Mouse (Mus musculus) forebrain, embryonic 14.5 days (tissue): Measurements from ENCODE around the gene Hpgd. TPM values are rescaled to one million over a fixed set of nuclear protein-coding genes. Genes with fewer than 3 reads are reported as not detected.

Source experiments
- ATAC-seq: fragments of 200-750 bp; cut with Nextera tagmentation; 2 replicates; pipeline ENCODE4 v1.8.0; 2017; ENCODE audit warnings: mild to moderate bottlenecking, moderate library complexity
- DNase-seq: peaks from one replicate; pipeline ENCODE4 v3.0.0-alpha.2; 2015; ENCODE audit warnings: low spot score
- H3K27ac ChIP-seq: fragments of 300-500 bp; sonication (generic); 2 replicates; pipeline ENCODE4 v1.5.1; 2014; ENCODE audit warnings: low read depth, mild to moderate bottlenecking, control low read depth, low read length, moderate library complexity
- H3K27me3 ChIP-seq: fragments of 300-500 bp; sonication (generic); replicated peaks from 2 replicates; pipeline ENCODE4 v1.6.1; 2014; ENCODE audit warnings: low read length, control low read depth, mixed read lengths; ENCODE audit not compliant: control insufficient read depth, insufficient read depth
- H3K36me3 ChIP-seq: fragments of 300-500 bp; sonication (generic); 2 replicates; pipeline ENCODE4 v1.6.1; 2014; ENCODE audit warnings: low read length, control low read depth; ENCODE audit not compliant: control insufficient read depth, insufficient read depth
- H3K4me1 ChIP-seq: fragments of 300-500 bp; sonication (generic); 2 replicates; pipeline ENCODE4 v1.6.1; 2014; ENCODE audit warnings: antibody characterized with exemption, low read length, control low read depth; ENCODE audit not compliant: control insufficient read depth, insufficient read depth
- H3K4me2 ChIP-seq: fragments of 300-500 bp; sonication (generic); 2 replicates; pipeline ENCODE4 v1.6.1; 2014; ENCODE audit warnings: mild to moderate bottlenecking, control low read depth, low read length
- H3K4me3 ChIP-seq: fragments of 300-500 bp; sonication (generic); 2 replicates; pipeline ENCODE4 v1.5.1; 2014; ENCODE audit warnings: low read depth, low read length, control low read depth
- H3K9ac ChIP-seq: fragments of 300-500 bp; sonication (generic); 2 replicates; pipeline ENCODE4 v1.6.1; 2014; ENCODE audit warnings: mild to moderate bottlenecking, low read length, control low read depth, moderate library complexity
- H3K9me3 ChIP-seq: fragments of 300-500 bp; sonication (generic); replicated peaks from 2 replicates; pipeline ENCODE4 v1.6.1; 2016; ENCODE audit warnings: low read length, control low read depth, mixed read lengths; ENCODE audit not compliant: control insufficient read depth
- WGBS: fragments of 180-500 bp; shearing (Covaris S2); extraction: QIAGEN DNeasy Blood & Tissue Kit; methylation state at CpG from one replicate; pipeline ENCODE4 v1.1.7; 2014; 5-methylcytosine and 5-hydroxymethylcytosine counted together
- polyA plus RNA-seq: library from polyadenylated mRNA; unstranded; fragments of >200 nt; fragmentation: Nextera tagmentation; extraction: Ambion mirVana; gene quantifications from 2 replicates; pipeline ENCODE4 v1.2.1, GENCODE M21; 2014

Gene Hpgd
- polyA plus RNA-seq, 1 experiment from 2014 or later = 4.7 TPM

DNA sequence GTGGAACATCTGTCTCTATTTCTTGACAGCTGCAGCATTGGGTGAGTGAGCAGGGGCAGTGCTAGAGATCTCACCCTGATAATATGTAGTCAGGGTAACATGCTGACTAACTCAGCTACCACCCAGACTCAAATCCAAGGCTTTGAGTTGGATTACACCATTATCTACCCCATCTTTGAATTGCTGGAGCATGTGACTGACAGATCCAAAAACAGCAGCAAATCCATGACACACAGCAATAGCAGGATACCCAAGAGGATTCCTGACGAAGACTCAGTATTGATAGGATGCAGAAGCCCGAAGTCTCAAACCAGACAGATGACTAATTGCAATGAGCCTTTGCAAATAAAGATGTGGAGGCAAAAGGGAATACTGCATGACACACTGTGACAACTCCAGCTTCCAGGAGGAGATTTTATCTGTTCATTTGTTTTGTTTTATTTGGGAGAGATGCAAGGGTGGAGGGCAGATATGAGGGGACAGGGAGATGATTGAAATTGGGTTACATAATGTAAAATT lies 15.8 kb upstream of the Hpgd start:
- Histone ChIP-seq H3K36me3 (no peaks in the 10 kb centered on the region), H3K4me2 (no peak overlapping the region), H3K9me3 (no peaks in the 10 kb centered on the region), H3K4me1 (no peaks in the 10 kb centered on the region), H3K9ac (no peak overlapping the region), H3K27me3 (no peaks in the 10 kb centered on the region), H3K27ac (no peak overlapping the region), H3K4me3 (no peak overlapping the region)
- 89% methylated on average over 2 of the region's 2 CpGs for WGBS
- no peak for DNase-seq
- ATAC-seq = no peak

DNA sequence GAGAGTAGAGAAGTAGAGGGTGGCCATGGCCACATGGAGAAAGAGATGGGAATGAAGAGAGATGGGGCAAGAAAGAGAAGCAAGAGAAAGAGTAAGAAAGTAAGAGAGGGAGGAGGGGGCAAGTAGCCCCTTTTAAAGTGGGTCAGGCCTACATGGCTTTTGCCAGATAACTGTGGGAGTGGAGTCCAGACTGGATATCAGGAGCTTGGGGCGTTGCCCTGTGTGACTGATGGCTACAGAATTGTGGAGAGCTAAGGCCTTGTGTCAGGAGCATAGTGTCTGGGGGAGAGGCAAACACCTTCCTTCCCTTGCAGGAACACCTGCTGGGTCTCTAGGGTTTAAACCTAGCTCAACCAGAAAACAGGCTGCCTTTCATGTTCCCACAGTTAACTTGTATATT lies 10.4 kb upstream of the Hpgd start:
- H3K4me1 ChIP-seq = no peaks in the 10 kb centered on the region
- no peak overlapping the region for H3K9ac ChIP-seq
- DNase-seq = no peak
- H3K4me3 ChIP-seq = no peak overlapping the region
- H3K36me3 ChIP-seq = no peaks in the 10 kb centered on the region
- H3K4me2 ChIP-seq = no peak overlapping the region
- no peaks in the 10 kb centered on the region for H3K9me3 ChIP-seq
- WGBS = 83% methylated on average over 1 of the region's 1 CpGs
- H3K27ac ChIP-seq = no peak overlapping the region
- no peak for ATAC-seq
- no peaks in the 10 kb centered on the region for H3K27me3 ChIP-seq

DNA sequence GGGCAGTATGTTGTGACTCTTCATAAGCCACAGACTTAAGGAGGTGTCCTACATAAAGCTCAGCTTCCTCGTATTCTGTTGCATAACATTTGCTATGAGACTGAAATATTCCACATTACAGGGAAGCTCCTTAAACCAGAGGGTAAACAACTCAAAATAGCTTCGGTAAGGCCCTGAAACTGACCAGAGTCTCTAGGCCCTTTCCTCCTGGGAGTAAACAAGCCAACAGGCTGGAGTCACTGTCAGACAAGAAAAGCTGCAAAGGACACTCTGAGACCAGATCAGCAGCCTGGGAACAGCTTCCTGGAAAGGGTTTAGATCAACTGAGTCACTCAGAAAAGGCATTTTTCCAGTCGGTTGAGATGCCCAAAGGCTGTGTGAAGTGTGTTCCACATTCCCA lies 9.4 kb upstream of the Hpgd start:
- H3K4me2 ChIP-seq = no peak overlapping the region
- no peaks in the 10 kb centered on the region for H3K9me3 ChIP-seq
- no peak overlapping the region for H3K27ac ChIP-seq
- H3K4me1 ChIP-seq = no peaks in the 10 kb centered on the region
- H3K27me3 ChIP-seq = no peaks in the 10 kb centered on the region
- no peak for DNase-seq
- no peak overlapping the region for H3K9ac ChIP-seq
- WGBS = 54% methylated on average over 3 of the region's 3 CpGs
- no peak for ATAC-seq
- no peak overlapping the region for H3K4me3 ChIP-seq
- no peaks in the 10 kb centered on the region for H3K36me3 ChIP-seq

DNA sequence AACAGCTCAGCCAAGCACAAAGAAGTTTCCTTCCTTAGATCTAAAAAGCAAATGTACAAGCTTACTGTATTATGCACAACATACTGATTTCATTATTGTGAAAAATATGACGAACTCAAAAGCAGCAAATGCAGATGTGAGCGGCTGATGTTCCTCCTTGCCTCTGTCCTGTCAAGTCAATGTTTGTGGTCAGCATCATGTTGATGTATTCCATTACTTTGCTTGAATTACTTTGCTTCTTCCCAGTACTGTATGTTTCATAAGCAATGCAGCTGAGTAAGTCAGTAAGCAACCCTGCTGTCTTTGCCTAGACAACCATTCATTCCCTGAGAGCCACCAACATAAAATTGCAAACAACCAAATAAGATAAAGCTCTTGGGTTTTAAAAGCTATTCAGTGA lies 7.7 kb upstream of the Hpgd start:
- Histone ChIP-seq H3K4me2 (no peak overlapping the region), H3K27me3 (no peaks in the 10 kb centered on the region), H3K9ac (no peak overlapping the region), H3K4me3 (no peak overlapping the region), H3K9me3 (no peaks in the 10 kb centered on the region), H3K27ac (no peak overlapping the region), H3K4me1 (no peaks in the 10 kb centered on the region), H3K36me3 (no peaks in the 10 kb centered on the region)
- 95% methylated on average over 2 of the region's 2 CpGs for WGBS
- DNase-seq (no peak), ATAC-seq (no peak)

DNA sequence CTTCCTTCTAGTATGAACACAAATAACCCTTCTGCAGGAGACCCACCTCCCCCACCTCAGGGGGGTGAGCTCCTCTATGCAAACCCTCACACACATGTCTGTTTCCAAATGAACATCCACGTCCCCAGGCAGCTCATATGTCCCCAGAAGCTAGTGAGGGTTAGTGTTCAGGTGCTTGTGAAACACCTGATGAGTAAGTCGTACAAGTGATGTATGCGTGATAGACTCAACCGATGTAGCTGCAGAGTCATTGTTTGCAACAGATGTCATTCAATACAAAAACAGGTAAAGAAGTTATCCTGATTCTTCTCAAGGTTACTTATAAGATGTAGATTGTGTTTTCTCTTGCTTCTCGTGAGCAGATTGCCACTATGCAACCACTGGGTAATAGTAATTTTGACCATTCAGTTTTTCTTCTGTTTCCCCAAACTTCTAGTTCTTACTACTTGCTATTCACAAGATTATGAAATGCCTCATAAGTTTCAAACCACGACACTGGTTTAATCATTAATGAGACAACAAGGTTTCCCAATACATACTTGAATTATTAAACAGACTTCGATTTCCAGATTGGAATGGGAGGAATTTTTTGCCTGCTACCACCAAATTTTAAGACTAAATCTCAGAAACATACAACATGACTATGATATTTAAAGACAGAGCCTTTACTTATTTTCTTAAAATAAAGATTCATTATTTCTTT lies 6.9 kb upstream of the Hpgd start:
- no peak overlapping the region for H3K9ac ChIP-seq
- H3K4me1 ChIP-seq = no peaks in the 10 kb centered on the region
- H3K27me3 ChIP-seq = no peaks in the 10 kb centered on the region
- H3K27ac ChIP-seq = no peak overlapping the region
- H3K36me3 ChIP-seq = no peaks in the 10 kb centered on the region
- DNase-seq (no peak), ATAC-seq (no peak)
- no peak overlapping the region for H3K4me2 ChIP-seq
- no peak overlapping the region for H3K4me3 ChIP-seq
- WGBS = 87% methylated on average over 7 of the region's 7 CpGs
- H3K9me3 ChIP-seq = no peaks in the 10 kb centered on the region

DNA sequence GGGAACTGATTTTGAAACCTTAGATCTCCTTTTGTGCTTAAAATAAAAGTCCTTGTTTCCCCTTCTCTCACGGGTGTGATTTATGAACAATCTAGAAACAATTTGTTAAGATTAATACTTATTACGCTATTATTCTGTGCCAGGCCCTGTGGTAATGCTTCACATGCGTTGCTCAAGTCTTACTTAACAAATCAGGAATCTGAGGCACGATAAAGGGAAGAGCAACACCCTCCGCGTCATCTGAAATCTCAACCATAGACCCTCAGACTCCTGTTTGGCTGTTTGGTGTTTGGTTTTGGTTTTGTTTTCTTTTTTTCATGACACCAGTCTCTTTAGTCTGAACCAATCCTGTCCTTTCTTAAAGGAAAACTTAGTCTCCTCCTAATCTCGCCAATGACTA lies 2.1 kb upstream of the Hpgd start:
- Histone ChIP-seq H3K27ac (no peak overlapping the region), H3K36me3 (no peaks in the 10 kb centered on the region), H3K9ac (no peak overlapping the region), H3K4me1 (peaks cover 10% of the 10 kb centered on the region; the same call in 1 of the 2 replicates), H3K4me3 (no peak overlapping the region), H3K9me3 (no peaks in the 10 kb centered on the region), H3K27me3 (no peaks in the 10 kb centered on the region), H3K4me2 (no peak overlapping the region)
- DNase-seq = no peak
- no peak for ATAC-seq
- 90% methylated on average over 7 of the region's 7 CpGs for WGBS

DNA sequence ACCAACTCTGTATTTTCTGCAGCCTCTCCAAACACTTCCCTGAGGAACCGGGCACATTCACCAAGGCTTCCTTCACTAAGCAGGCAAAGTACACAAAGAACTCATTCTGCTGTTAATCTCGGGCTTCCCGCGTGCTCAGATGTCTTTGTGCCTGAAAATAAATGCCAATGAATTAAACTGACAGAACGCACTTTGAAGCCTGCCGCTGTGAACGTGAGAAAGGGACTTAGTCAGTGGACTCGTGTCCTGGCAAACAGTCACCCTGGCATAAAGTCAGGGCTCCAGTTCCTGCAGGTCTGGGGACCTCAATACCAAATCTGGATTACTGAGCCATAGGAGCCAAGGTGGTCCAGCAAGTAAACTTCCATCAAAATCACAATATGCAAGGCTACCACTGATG lies 905 bp upstream of the Hpgd start:
- Histone ChIP-seq H3K4me1 (peaks cover 10% of the 10 kb centered on the region; the same call in 1 of the 2 replicates), H3K27ac (no peak overlapping the region), H3K4me3 (no peak overlapping the region), H3K36me3 (no peaks in the 10 kb centered on the region), H3K4me2 (peak overlapping the region; percentile 92; the same call in 1 of the 2 replicates), H3K9ac (no peak overlapping the region), H3K27me3 (no peaks in the 10 kb centered on the region), H3K9me3 (no peaks in the 10 kb centered on the region)
- 2% methylated on average over 8 of the region's 8 CpGs for WGBS
- peak; percentile 73 for DNase-seq
- peak; percentile 57 for ATAC-seq

DNA sequence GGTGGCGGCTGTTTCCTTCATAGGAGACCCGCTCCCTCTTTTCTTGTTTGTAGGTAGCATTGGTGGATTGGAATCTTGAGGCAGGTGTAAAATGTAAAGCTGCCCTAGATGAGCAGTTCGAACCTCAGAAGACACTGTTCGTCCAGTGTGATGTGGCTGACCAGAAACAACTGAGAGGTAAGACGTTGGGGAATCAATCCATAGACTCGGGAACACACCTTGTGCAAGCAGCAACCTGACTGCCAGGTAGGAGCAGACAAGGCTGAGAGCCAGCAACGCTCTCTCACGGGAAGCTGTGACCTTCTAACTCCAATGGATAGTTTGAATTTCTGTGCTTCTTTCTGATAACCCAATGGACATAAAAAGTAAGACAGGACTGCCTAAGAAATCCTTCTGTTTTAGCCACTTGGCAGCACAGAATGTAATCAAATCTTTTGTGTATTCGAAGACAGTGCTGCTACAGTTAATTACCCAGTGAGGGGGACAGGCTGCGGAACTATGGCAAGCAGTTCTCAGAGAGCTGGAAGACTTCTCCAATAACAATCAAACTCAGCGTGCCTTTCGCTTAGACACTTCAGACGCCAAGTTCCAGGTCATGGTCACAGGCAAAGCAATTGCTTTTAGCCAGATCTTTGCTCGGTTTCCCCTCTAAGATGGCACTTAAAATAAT lies 636 bp downstream of the Hpgd start:
- H3K27me3 ChIP-seq = no peaks in the 10 kb centered on the region
- H3K9ac ChIP-seq = peak overlapping the region; percentile 64; the same call in 1 of the 2 replicates
- H3K27ac ChIP-seq = no peak overlapping the region
- peak overlapping the region; percentile 92 for H3K4me2 ChIP-seq
- H3K9me3 ChIP-seq = no peaks in the 10 kb centered on the region
- ATAC-seq (no peak), DNase-seq (peak; percentile 25)
- WGBS = 18% methylated on average over 14 of the region's 14 CpGs
- H3K4me3 ChIP-seq = peak overlapping the region; percentile 52
- H3K36me3 ChIP-seq = no peaks in the 10 kb centered on the region
- H3K4me1 ChIP-seq = peaks cover 10% of the 10 kb centered on the region; the same call in 1 of the 2 replicates

DNA sequence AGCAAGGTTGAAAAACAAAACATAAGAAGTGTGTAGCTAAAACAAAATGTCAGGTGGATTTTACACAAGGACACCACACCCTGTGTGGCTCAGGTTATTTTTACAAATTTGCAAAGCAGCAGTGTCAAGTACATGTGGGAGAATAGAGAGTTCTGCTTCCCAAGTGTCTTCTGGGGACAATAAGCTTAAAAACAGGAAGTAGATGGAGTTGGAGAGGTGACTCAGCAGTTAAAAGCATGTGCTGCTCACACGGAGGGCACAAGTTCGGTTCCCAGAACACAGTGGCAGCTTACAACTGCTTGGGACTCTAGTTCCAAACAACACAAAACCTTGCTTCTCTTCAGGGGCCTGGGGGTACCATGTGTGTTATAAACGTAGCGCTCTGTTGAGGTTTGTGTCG lies 5.0 kb downstream of the Hpgd start:
- H3K27me3 ChIP-seq = no peaks in the 10 kb centered on the region
- no peaks in the 10 kb centered on the region for H3K9me3 ChIP-seq
- no peak overlapping the region for H3K27ac ChIP-seq
- H3K4me1 ChIP-seq = peaks cover 7% of the 10 kb centered on the region; the same call in 1 of the 2 replicates
- H3K4me2 ChIP-seq = no peak overlapping the region
- H3K36me3 ChIP-seq = no peaks in the 10 kb centered on the region
- DNase-seq (no peak), ATAC-seq (no peak)
- WGBS = 75% methylated on average over 5 of the region's 5 CpGs
- no peak overlapping the region for H3K4me3 ChIP-seq
- H3K9ac ChIP-seq = no peak overlapping the region
